Mouse (Mus musculus) lung, postnatal 0 days (tissue): ENCODE results near the gene Ly6g6d. TPM values are rescaled to one million over a fixed set of nuclear protein-coding genes. Genes with fewer than 3 reads are reported as not detected.

Experiments
- ATAC-seq: fragments of 200-750 bp; cut with Nextera tagmentation; 2 replicates; pipeline ENCODE4 v1.8.0; 2017; ENCODE audit warnings: moderate library complexity
- DNase-seq: peaks from one replicate; pipeline ENCODE4 v3.0.0-alpha.2; 2016; ENCODE audit warnings: low spot score
- H3K27ac ChIP-seq: fragments of 300-500 bp; sonication (generic); 2 replicates; pipeline ENCODE4 v1.5.1; 2014; ENCODE audit warnings: antibody characterized with exemption, mild to moderate bottlenecking, low read length, mixed read lengths
- H3K27me3 ChIP-seq: fragments of 300-500 bp; sonication (generic); replicated peaks from 2 replicates; pipeline ENCODE4 v1.6.1; 2014; ENCODE audit warnings: low read length, mixed read lengths; ENCODE audit not compliant: insufficient read depth
- H3K36me3 ChIP-seq: fragments of 300-500 bp; sonication (generic); 2 replicates; pipeline ENCODE4 v1.6.1; 2014; ENCODE audit warnings: low read length, mixed read lengths; ENCODE audit not compliant: insufficient read depth
- H3K4me1 ChIP-seq: fragments of 300-500 bp; sonication (generic); 2 replicates; pipeline ENCODE4 v1.6.1; 2014; ENCODE audit warnings: antibody characterized with exemption, low read depth, low read length, mixed read lengths; ENCODE audit not compliant: insufficient read depth
- H3K4me2 ChIP-seq: fragments of 300-500 bp; sonication (generic); replicated peaks from 2 replicates; pipeline ENCODE4 v1.6.1; 2014; ENCODE audit warnings: low read depth, mild to moderate bottlenecking, low read length, moderate library complexity, mixed read lengths
- H3K4me3 ChIP-seq: fragments of 300-500 bp; sonication (generic); 2 replicates; pipeline ENCODE4 v1.5.1; 2014; ENCODE audit warnings: low read depth, low read length
- H3K9ac ChIP-seq: fragments of 300-500 bp; sonication (generic); replicated peaks from 2 replicates; pipeline ENCODE4 v1.6.1; 2014; ENCODE audit warnings: low read depth, mild to moderate bottlenecking
- H3K9me3 ChIP-seq: fragments of 300-500 bp; sonication (generic); 2 replicates; pipeline ENCODE4 v1.6.1; 2016; ENCODE audit warnings: low read length, mixed read lengths
- CTCF ChIP-seq: IDR thresholded peaks from 2 replicates; pipeline ENCODE4 v1.5.1; 2016; ENCODE audit warnings: antibody characterized with exemption, mild to moderate bottlenecking
- EP300 ChIP-seq: IDR thresholded peaks from 2 replicates; pipeline ENCODE4 v1.6.1; 2016; ENCODE audit warnings: antibody characterized with exemption, mild to moderate bottlenecking, control low read depth
- WGBS: fragments of 180-500 bp; shearing (Covaris S2); extraction: QIAGEN DNeasy Blood & Tissue Kit; methylation state at CpG from one replicate; pipeline ENCODE4 v1.1.7; 2014; 5-methylcytosine and 5-hydroxymethylcytosine counted together
- polyA plus RNA-seq: library from polyadenylated mRNA; unstranded; fragments of >200 nt; fragmentation: Nextera tagmentation; extraction: Ambion mirVana; gene quantifications from 2 replicates; pipeline ENCODE4 v1.2.1, GENCODE M21; 2015

The Ly6g6d gene
- polyA plus RNA-seq, 1 experiment from 2014 or later = 14.7 TPM

DNA sequence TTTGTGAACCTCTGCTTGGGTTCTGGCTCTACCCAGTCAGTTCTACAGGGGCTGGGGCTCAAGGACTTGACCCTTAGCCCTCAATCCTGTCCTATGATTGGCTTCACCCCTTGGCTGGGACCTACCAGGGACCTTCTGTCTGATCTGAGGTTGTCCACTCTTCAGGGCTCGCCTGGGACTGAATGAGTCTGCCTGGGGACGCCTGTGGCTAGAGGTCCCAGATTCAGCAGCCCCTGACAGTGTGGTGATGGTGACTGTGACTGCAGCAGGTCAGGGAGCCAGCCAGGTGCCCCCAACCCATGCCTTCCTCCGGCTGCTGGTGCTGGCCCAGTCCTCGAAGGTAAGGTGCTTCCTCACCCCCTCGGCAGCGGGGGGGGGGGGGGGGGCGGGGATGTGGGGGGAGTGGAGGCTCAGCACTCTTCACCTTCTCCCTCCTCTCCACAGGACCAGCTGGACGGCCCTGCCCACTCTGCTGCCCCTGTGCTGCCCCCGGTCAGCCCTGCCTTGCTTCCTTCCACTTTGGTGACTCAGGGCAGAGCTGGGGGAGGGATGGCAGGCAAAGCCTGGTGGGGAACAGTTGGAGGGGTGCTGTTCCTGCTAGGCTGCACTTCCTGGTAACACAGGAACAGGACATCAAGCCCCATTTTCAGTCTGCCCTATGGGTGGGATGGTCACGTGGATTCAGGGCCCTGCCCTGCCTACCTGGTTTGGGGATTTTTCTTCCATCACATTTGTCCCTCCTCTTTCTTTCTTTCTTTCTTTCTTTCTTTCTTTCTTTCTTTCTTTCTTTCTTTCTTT, 53.0 kb downstream of the Ly6g6d start:
- 65% methylated on average over 5 of the region's 10 CpGs for WGBS
- Histone ChIP-seq H3K4me1 (peaks cover 3% of the 10 kb centered on the region; the same call in 1 of the 2 replicates), H3K36me3 (no peaks in the 10 kb centered on the region), H3K27me3 (no peaks in the 10 kb centered on the region), H3K9ac (no peak overlapping the region), H3K4me2 (no peak overlapping the region), H3K27ac (no peak overlapping the region), H3K9me3 (no peaks in the 10 kb centered on the region), H3K4me3 (no peak overlapping the region)
- ATAC-seq (peak; percentile 20; the same call in 1 of the 2 replicates), DNase-seq (peak; percentile 42)
- TF ChIP-seq EP300 (0 out of 2 replicates have a peak, but pooled peaks have one; percentile 11), CTCF (no peak)

DNA sequence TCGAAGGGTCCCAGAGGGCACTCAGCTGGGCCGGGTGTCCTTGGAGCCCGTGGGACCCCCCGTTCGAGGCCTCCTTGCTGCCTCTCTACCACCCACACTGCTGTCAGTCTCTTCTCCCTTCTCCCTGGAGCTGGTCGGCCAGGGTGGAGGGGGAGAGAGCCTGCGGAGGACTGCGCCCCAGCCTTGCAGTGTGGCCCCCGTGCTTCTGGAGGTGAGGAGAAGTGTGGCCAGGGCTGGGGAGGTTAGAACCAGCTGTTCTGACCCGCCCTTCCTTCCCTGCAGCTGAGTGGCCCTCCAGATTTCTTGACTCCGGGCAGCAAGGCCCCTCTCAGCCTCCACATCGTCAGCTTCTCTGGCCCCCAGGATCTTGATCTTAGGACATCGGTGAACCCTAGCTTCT, 53.6 kb downstream of the Ly6g6d start:
- DNase-seq = no peak
- H3K9ac ChIP-seq = no peak overlapping the region
- H3K36me3 ChIP-seq = no peaks in the 10 kb centered on the region
- no peaks in the 10 kb centered on the region for H3K9me3 ChIP-seq
- TF ChIP-seq CTCF (no peak), EP300 (no peak)
- peaks cover 3% of the 10 kb centered on the region; the same call in 1 of the 2 replicates for H3K4me1 ChIP-seq
- no peak overlapping the region for H3K4me3 ChIP-seq
- ATAC-seq = no peak
- H3K4me2 ChIP-seq = no peak overlapping the region
- WGBS = 56% methylated on average over 12 of the region's 13 CpGs
- no peak overlapping the region for H3K27ac ChIP-seq
- H3K27me3 ChIP-seq = no peaks in the 10 kb centered on the region

GRCm38 (mm10) chr17:35023756-35024155, 54.1 kb downstream of the Ly6g6d start:
- Histone ChIP-seq H3K27ac (no peak overlapping the region), H3K9me3 (no peaks in the 10 kb centered on the region), H3K27me3 (no peaks in the 10 kb centered on the region), H3K36me3 (no peaks in the 10 kb centered on the region), H3K9ac (no peak overlapping the region), H3K4me3 (no peak overlapping the region), H3K4me2 (no peak overlapping the region), H3K4me1 (peaks cover 3% of the 10 kb centered on the region; the same call in 1 of the 2 replicates)
- 48% methylated on average over 4 of the region's 4 CpGs for WGBS
- DNase-seq (no peak), ATAC-seq (no peak)
- TF ChIP-seq CTCF (no peak), EP300 (no peak)

DNA sequence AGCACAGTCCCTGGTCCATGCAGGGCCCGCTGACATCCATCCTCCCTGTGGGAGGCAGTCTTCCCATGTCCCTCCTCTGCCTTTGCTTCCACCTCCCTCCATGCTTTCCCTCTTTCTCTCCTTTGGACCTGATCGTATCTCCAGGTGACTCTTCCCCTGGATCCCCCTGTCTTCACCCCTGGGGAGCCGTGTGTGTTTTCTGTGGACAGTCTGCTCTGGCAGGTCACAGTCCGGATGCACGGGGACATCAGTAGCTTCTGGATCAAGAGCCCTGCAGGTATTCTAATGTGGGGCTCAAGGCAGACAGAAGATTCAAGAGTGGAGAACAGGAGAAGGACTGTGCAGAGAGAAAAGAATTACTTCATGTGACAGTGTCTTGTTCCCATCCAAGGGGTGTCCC, 54.6 kb downstream of the Ly6g6d start:
- 87% methylated on average over 5 of the region's 5 CpGs for WGBS
- Histone ChIP-seq H3K4me1 (peaks cover 3% of the 10 kb centered on the region; the same call in 1 of the 2 replicates), H3K4me3 (no peak overlapping the region), H3K36me3 (no peaks in the 10 kb centered on the region), H3K9me3 (no peaks in the 10 kb centered on the region), H3K27me3 (no peaks in the 10 kb centered on the region), H3K27ac (no peak overlapping the region), H3K4me2 (no peak overlapping the region), H3K9ac (no peak overlapping the region)
- no peak for DNase-seq
- no peak for ATAC-seq
- TF ChIP-seq EP300 (no peak), CTCF (0 out of 2 replicates have a peak, but pooled peaks have one; percentile 9)

DNA sequence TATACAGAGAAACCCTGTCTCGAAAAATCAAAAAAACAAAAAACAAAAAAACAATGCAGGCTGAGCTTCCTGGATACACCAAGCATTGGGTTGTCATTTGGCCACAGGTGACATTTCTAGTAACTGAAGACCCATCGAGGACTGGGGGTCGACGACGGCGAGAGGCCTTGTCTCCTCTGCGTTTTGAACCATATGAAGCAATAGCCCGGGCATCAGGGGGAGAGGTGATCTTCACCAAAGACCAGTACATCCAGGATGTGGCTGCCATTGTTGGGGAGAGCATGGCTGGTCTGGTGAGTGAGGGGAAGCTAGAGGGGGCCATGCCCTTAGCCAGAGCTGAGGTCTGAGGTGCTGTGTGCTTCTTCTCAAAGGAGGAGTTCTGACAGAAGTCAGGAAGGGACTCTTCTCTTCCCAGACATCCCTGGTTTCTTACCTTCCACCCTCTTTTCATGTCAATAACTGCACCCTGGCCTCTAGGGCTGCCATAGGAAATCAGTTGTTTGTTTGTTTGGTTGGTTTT, 55.3 kb downstream of the Ly6g6d start:
- H3K9me3 ChIP-seq = no peaks in the 10 kb centered on the region
- TF ChIP-seq EP300 (no peak), CTCF (no peak)
- DNase-seq (no peak), ATAC-seq (no peak)
- 85% methylated on average over 8 of the region's 8 CpGs for WGBS
- H3K9ac ChIP-seq = no peak overlapping the region
- no peaks in the 10 kb centered on the region for H3K36me3 ChIP-seq
- peaks cover 3% of the 10 kb centered on the region; the same call in 1 of the 2 replicates for H3K4me1 ChIP-seq
- no peak overlapping the region for H3K4me3 ChIP-seq
- H3K27ac ChIP-seq = peak overlapping the region; percentile 63
- no peaks in the 10 kb centered on the region for H3K27me3 ChIP-seq
- H3K4me2 ChIP-seq = no peak overlapping the region

- H3K4me3 ChIP-seq = no peak overlapping the region
- H3K4me2 ChIP-seq = no peak overlapping the region
- peak overlapping the region; percentile 71 for H3K27ac ChIP-seq
Observed at GRCm38 (mm10) chr17:35021842-35022477, 55.9 kb downstream of the Ly6g6d start.

More at GRCm38 (mm10) chr17:35021842-35022477, 55.9 kb downstream of the Ly6g6d start:
- Histone ChIP-seq H3K9ac (no peak overlapping the region), H3K36me3 (no peaks in the 10 kb centered on the region), H3K9me3 (no peaks in the 10 kb centered on the region), H3K27me3 (no peaks in the 10 kb centered on the region), H3K4me1 (peaks cover 3% of the 10 kb centered on the region; the same call in 1 of the 2 replicates)
- peak; percentile 79 for ATAC-seq
- peak; percentile 68 for DNase-seq
- WGBS = 29% methylated on average over 6 of the region's 6 CpGs
- TF ChIP-seq EP300 (peak; percentile 92), CTCF (peak; percentile 46)

Other genes with a start within 250 kb of the Ly6g6d start
- gene Stk19, start 241.1 kb downstream of the Ly6g6d start, polyA plus RNA-seq = 34.7 and 37.3 TPM in 2 replicates
- 39.8 and 40.9 TPM in 2 replicates for gene Dxo, start 241.0 kb downstream of the Ly6g6d start, polyA plus RNA-seq
- gene Skiv2l, start 227.9 kb downstream of the Ly6g6d start, polyA plus RNA-seq = 30.6 and 32.1 TPM in 2 replicates
- gene Nelfe, start 227.7 kb downstream of the Ly6g6d start, polyA plus RNA-seq = 45.0 and 49.0 TPM in 2 replicates
- 8.1 and 10.6 TPM in 2 replicates for gene Cfb, start 215.5 kb downstream of the Ly6g6d start, polyA plus RNA-seq
- gene Zbtb12, start 198.6 kb downstream of the Ly6g6d start, polyA plus RNA-seq = 0.89 and 0.99 TPM in 2 replicates
- gene Gm20547, start 196.0 kb downstream of the Ly6g6d start, polyA plus RNA-seq = not detected in 2 replicates
- gene C2, start 179.8 kb downstream of the Ly6g6d start, polyA plus RNA-seq = 11.7 and 13.6 TPM in 2 replicates
- gene Ehmt2, start 179.6 kb downstream of the Ly6g6d start, polyA plus RNA-seq = 28.7 and 35.6 TPM in 2 replicates
- 7.0 and 7.3 TPM in 2 replicates for gene Slc44a4, start 163.6 kb downstream of the Ly6g6d start, polyA plus RNA-seq
- 31.9 and 34.2 TPM in 2 replicates for gene Neu1, start 146.8 kb downstream of the Ly6g6d start, polyA plus RNA-seq
- gene Hspa1b, start 118.8 kb downstream of the Ly6g6d start, polyA plus RNA-seq = 0.35 and 0.50 TPM in 2 replicates
- not detected in 2 replicates for gene Gm20481, start 108.2 kb downstream of the Ly6g6d start, polyA plus RNA-seq
- 8.2 and 11.9 TPM in 2 replicates for gene Hspa1a, start 105.9 kb downstream of the Ly6g6d start, polyA plus RNA-seq
- gene Hspa1l, start 105.4 kb downstream of the Ly6g6d start, polyA plus RNA-seq = 0.70 and 0.79 TPM in 2 replicates
- gene Lsm2, start 96.2 kb downstream of the Ly6g6d start, polyA plus RNA-seq = 47.3 and 55.4 TPM in 2 replicates
- gene Vars, start 77.1 kb downstream of the Ly6g6d start, polyA plus RNA-seq = 24.6 and 24.7 TPM in 2 replicates
- 0.30 and 0.36 TPM in 2 replicates for gene Vwa7, start 61.5 kb downstream of the Ly6g6d start, polyA plus RNA-seq
- 1.7 TPM in 2 replicates for gene Sapcd1, start 50.0 kb downstream of the Ly6g6d start, polyA plus RNA-seq
- 1.8 and 2.4 TPM in 2 replicates for gene Msh5, start 31.3 kb downstream of the Ly6g6d start, polyA plus RNA-seq
- 343 and 355 TPM in 2 replicates for gene Clic1, start 28.1 kb downstream of the Ly6g6d start, polyA plus RNA-seq
- gene Ddah2, start 19.0 kb downstream of the Ly6g6d start, polyA plus RNA-seq = 238 and 247 TPM in 2 replicates
- 3.5 and 4.9 TPM in 2 replicates for gene Ly6g6c, start 12.7 kb downstream of the Ly6g6d start, polyA plus RNA-seq
- gene Mpig6b, start 11.9 kb downstream of the Ly6g6d start, polyA plus RNA-seq = 2.1 and 2.3 TPM in 2 replicates
- 2.8 and 3.1 TPM in 2 replicates for gene Ly6g6e, start 1.2 kb downstream of the Ly6g6d start, polyA plus RNA-seq
- 0.71 and 0.74 TPM in 2 replicates for gene Ly6g6f, start 7.5 kb upstream of the Ly6g6d start, polyA plus RNA-seq
- 104 and 111 TPM in 2 replicates for gene Abhd16a, start 11.2 kb upstream of the Ly6g6d start, polyA plus RNA-seq
- not detected in 2 replicates for gene Ly6g5c, start 30.2 kb upstream of the Ly6g6d start, polyA plus RNA-seq
- 0.60 and 0.69 TPM in 2 replicates for gene Ly6g5b, start 37.4 kb upstream of the Ly6g6d start, polyA plus RNA-seq
- 16.0 and 18.5 TPM in 2 replicates for gene Gpank1, start 43.4 kb upstream of the Ly6g6d start, polyA plus RNA-seq
- 203 and 207 TPM in 2 replicates for gene Csnk2b, start 44.0 kb upstream of the Ly6g6d start, polyA plus RNA-seq
- gene D17H6S53E, start 48.3 kb upstream of the Ly6g6d start, polyA plus RNA-seq = 14.4 and 16.3 TPM in 2 replicates
- gene Apom, start 54.0 kb upstream of the Ly6g6d start, polyA plus RNA-seq = 0.19 and 0.27 TPM in 2 replicates
- 34.8 and 35.8 TPM in 2 replicates for gene Bag6, start 57.1 kb upstream of the Ly6g6d start, polyA plus RNA-seq
- gene Prrc2a, start 86.8 kb upstream of the Ly6g6d start, polyA plus RNA-seq = 74.1 and 86.0 TPM in 2 replicates
- gene Aif1, start 98.0 kb upstream of the Ly6g6d start, polyA plus RNA-seq = 9.9 and 10.3 TPM in 2 replicates
- 24.8 and 27.5 TPM in 2 replicates for gene Lst1, start 110.4 kb upstream of the Ly6g6d start, polyA plus RNA-seq
- 2.3 and 3.0 TPM in 2 replicates for gene Ltb, start 116.4 kb upstream of the Ly6g6d start, polyA plus RNA-seq
- gene Tnf, start 123.9 kb upstream of the Ly6g6d start, polyA plus RNA-seq = 0.95 and 3.7 TPM in 2 replicates
- 0.11 TPM in 1 of 2 replicates, not detected in the other for gene Lta, start 127.3 kb upstream of the Ly6g6d start, polyA plus RNA-seq
- gene Gm16181, start 142.8 kb upstream of the Ly6g6d start, polyA plus RNA-seq = 0.60 TPM in 1 of 2 replicates, not detected in the other
- gene Atp6v1g2, start 155.6 kb upstream of the Ly6g6d start, polyA plus RNA-seq = 4.7 and 6.1 TPM in 2 replicates
- 11.2 and 12.2 TPM in 2 replicates for gene Nfkbil1, start 157.7 kb upstream of the Ly6g6d start, polyA plus RNA-seq
- 161 and 170 TPM in 2 replicates for gene Ddx39b, start 163.7 kb upstream of the Ly6g6d start, polyA plus RNA-seq
- gene H2-D1, start 184.7 kb upstream of the Ly6g6d start, polyA plus RNA-seq = 530 and 579 TPM in 2 replicates
- gene H2-Q1, start 242.3 kb upstream of the Ly6g6d start, polyA plus RNA-seq = 0.11 and 0.19 TPM in 2 replicates